Mouse (Mus musculus) C2C12 (cell line): ENCODE measurements around the gene Fetub.

ENCODE experiments used
- CEBPB ChIP-seq: IDR thresholded peaks from one replicate; pipeline ENCODE4 v1.6.1; 2011; ENCODE audit warnings: low read depth, mild to moderate bottlenecking, control low read depth, moderate library complexity
- CTCF ChIP-seq: IDR thresholded peaks from one replicate; pipeline ENCODE4 v1.5.1; 2011; ENCODE audit not compliant: control insufficient read depth, insufficient read depth, insufficient read length
- FOSL1 ChIP-seq: IDR thresholded peaks from one replicate; pipeline ENCODE4 v1.8.0; 2011; ENCODE audit warnings: mild to moderate bottlenecking, low read length; ENCODE audit not compliant: poor library complexity, insufficient read depth, severe bottlenecking
- MAX ChIP-seq: IDR thresholded peaks from one replicate; pipeline ENCODE4 v1.6.1; 2011; ENCODE audit warnings: mild to moderate bottlenecking, control low read depth
- MYOD1 ChIP-seq: IDR thresholded peaks from one replicate; pipeline ENCODE4 v1.6.1; 2011; ENCODE audit warnings: low read depth; ENCODE audit not compliant: control insufficient read depth, insufficient read length
- MYOG ChIP-seq: IDR thresholded peaks from one replicate; pipeline ENCODE4 v1.6.1; 2011; ENCODE audit not compliant: control insufficient read depth, insufficient read length; ENCODE audit errors: extremely low read depth
- USF1 ChIP-seq: IDR thresholded peaks from one replicate; pipeline ENCODE4 v1.6.1; 2011; ENCODE audit warnings: low read depth, mild to moderate bottlenecking, control low read depth, moderate library complexity

- TF ChIP-seq CTCF (no peak), MAX (no peak), CEBPB (no peak), MYOD1 (no peak), MYOG (no peak), USF1 (no peak), FOSL1 (no peak)
These were observed 37.2 kb upstream of the Fetub start for GRCm38 (mm10) chr16:22880900-22881299.
